Mouse (Mus musculus) forebrain, embryonic 10.5 days (tissue): ENCODE results near the gene Sergef. TPM values are rescaled to one million over a fixed set of nuclear protein-coding genes. Genes with fewer than 3 reads are reported as not detected.

Source experiments
- DNase-seq: peaks from one replicate; pipeline ENCODE4 v3.0.0-alpha.2; 2017; ENCODE audit warnings: low spot score; ENCODE audit errors: extremely low spot score
- H3K27ac ChIP-seq: fragments of 300-500 bp; sonication (generic); 2 replicates; pipeline ENCODE4 v1.5.1; 2016; ENCODE audit warnings: mild to moderate bottlenecking
- H3K27me3 ChIP-seq: fragments of 300-500 bp; sonication (generic); 2 replicates; pipeline ENCODE4 v1.6.1; 2016; ENCODE audit warnings: mild to moderate bottlenecking; ENCODE audit not compliant: poor library complexity, severe bottlenecking
- H3K36me3 ChIP-seq: fragments of 300-500 bp; sonication (generic); replicated peaks from 2 replicates; pipeline ENCODE4 v1.6.1; 2016; ENCODE audit warnings: mild to moderate bottlenecking, moderate library complexity
- H3K4me1 ChIP-seq: fragments of 300-500 bp; sonication (generic); 2 replicates; pipeline ENCODE4 v1.6.1; 2016
- H3K4me3 ChIP-seq: fragments of 300-500 bp; sonication (generic); 2 replicates; pipeline ENCODE4 v1.5.1; 2016; ENCODE audit warnings: mild to moderate bottlenecking, moderate library complexity
- H3K9me3 ChIP-seq: fragments of 300-500 bp; sonication (generic); 2 replicates; pipeline ENCODE4 v1.6.1; 2016; ENCODE audit warnings: mild to moderate bottlenecking, moderate library complexity
- WGBS: fragments of 180-500 bp; shearing (Covaris S2); methylation state at CpG from one replicate; pipeline ENCODE4 v1.1.7; 2016; 5-methylcytosine and 5-hydroxymethylcytosine counted together
- polyA plus RNA-seq: library from polyadenylated mRNA; unstranded; fragments of >200 nt; fragmentation: Nextera tagmentation; extraction: Ambion mirVana; gene quantifications from 2 replicates; pipeline ENCODE4 v1.2.1, GENCODE M21; 2016

Sergef gene
- polyA plus RNA-seq, 1 experiment from 2014 or later = 16.7 TPM

DNA sequence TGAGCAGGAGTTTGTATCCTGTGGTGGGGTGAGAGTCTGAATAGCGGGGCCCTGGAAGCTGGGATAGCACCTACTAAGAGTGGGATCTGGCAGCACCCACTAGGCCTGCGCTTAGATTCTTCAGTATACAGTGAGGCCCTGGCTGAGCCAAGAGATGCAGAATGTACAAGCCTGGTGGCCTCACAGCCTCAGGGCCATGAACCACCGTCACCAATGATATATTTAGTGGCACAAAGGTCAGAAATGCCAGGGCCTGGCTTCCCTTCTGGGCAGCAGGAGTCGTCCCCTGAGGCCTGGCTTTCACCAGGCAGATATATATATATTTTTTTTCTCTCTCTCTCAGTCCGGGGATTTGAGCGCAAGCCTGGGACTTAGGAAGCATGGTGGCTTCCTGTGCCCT, 228.9 kb downstream of the Sergef start:
- no peaks in the 10 kb centered on the region for H3K36me3 ChIP-seq
- no peaks in the 10 kb centered on the region for H3K9me3 ChIP-seq
- 95% methylated on average over 6 of the region's 6 CpGs for WGBS

DNA sequence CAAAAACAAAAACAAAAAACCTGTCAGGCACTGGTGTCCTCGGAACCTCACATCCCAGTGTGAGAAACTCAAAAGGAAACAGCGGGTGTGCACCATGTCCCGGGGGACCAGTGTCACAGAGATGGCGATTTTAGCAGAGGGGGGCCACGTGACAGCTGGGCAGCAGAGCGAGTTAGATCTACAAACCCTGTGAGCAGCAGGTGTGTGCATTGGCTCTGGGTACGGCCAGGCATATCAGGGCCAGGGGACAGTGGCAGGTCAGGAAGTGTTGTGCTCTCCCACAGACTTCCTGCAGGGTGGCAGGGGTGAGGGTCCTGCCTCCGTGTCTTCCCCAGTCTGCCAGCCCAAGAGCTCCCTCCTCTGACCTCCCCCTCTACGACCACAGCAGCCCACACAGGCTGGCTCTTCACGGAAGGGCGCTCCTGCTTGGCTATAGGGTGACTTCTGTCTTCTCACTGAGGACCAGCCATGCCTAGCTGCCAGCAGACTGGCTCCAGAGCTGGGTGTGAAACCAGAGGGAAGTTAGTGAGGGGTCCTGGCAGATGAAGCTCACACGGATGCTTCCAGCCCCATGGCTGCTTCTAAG, 230.3 kb downstream of the Sergef start:
- 47% methylated on average over 12 of the region's 12 CpGs for WGBS
- Histone ChIP-seq H3K4me1 (no peaks in the 10 kb centered on the region), H3K27ac (no peak overlapping the region), H3K36me3 (no peaks in the 10 kb centered on the region), H3K27me3 (peaks cover 7% of the 10 kb centered on the region), H3K9me3 (no peaks in the 10 kb centered on the region), H3K4me3 (no peak overlapping the region)
- no peak for DNase-seq

More for the DNA sequence above, 228.9 kb downstream of the Sergef start:
- H3K27ac ChIP-seq = no peak overlapping the region
- DNase-seq = no peak
- no peaks in the 10 kb centered on the region for H3K4me1 ChIP-seq
- no peak overlapping the region for H3K4me3 ChIP-seq
- no peaks in the 10 kb centered on the region for H3K27me3 ChIP-seq

DNA sequence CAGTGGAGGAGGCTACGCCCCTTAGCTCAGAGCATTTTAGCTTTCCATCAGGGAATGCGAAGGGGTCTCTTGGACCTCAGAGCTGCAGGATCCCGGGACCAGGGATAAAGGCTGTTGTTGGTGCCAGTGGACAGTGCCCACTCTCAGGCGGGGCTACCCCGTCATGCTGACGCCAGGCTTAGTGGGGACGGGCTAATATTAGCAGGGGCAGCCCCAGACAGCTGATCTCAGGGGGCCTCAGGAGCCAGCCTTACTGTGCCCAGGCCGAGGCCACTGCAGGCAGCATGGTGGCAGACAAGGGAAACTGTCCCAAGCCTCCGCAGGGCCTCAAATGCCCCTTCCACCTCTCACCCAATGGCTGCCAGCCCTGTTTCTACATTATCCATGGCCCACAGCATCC, 231.0 kb downstream of the Sergef start:
- Histone ChIP-seq H3K27me3 (peaks cover 7% of the 10 kb centered on the region), H3K9me3 (no peaks in the 10 kb centered on the region), H3K4me3 (no peak overlapping the region), H3K36me3 (no peaks in the 10 kb centered on the region), H3K4me1 (no peaks in the 10 kb centered on the region), H3K27ac (no peak overlapping the region)
- WGBS = 83% methylated on average over 9 of the region's 9 CpGs
- DNase-seq = no peak

DNA sequence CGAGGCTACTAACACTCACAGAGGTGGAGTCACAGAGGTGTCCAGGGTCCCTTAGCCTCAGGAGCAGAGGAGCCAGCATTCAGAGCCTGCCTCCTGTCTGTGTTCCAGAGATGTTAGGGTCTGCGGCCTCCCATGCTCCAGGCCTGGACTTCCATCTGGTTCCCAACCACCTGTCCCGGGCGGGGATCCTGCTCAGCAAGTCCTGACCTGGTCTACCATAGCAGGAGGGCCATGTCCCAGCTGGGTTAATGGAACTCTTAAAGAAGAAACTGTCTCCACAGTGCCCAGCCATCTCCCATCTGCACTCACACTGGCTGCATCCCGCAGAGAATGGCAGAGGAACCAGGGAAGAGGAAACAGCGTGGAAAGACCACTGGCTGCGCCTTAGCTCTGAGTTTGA, 234.9 kb downstream of the Sergef start:
- H3K9me3 ChIP-seq = no peaks in the 10 kb centered on the region
- no peaks in the 10 kb centered on the region for H3K36me3 ChIP-seq
- peaks cover 24% of the 10 kb centered on the region for H3K27me3 ChIP-seq
- 87% methylated on average over 7 of the region's 7 CpGs for WGBS
- H3K4me3 ChIP-seq = no peak overlapping the region
- H3K27ac ChIP-seq = no peak overlapping the region
- no peak for DNase-seq
- no peaks in the 10 kb centered on the region for H3K4me1 ChIP-seq

- DNase-seq = no peak
- H3K4me1 ChIP-seq = no peaks in the 10 kb centered on the region
- 86% methylated on average over 15 of the region's 15 CpGs for WGBS
- H3K27me3 ChIP-seq = peaks cover 33% of the 10 kb centered on the region
- no peaks in the 10 kb centered on the region for H3K9me3 ChIP-seq
- no peak overlapping the region for H3K27ac ChIP-seq
- no peak overlapping the region for H3K4me3 ChIP-seq
- H3K36me3 ChIP-seq = no peaks in the 10 kb centered on the region
Observed at GRCm38 (mm10) chr7:46403616-46404485, 235.8 kb downstream of the Sergef start.

DNA sequence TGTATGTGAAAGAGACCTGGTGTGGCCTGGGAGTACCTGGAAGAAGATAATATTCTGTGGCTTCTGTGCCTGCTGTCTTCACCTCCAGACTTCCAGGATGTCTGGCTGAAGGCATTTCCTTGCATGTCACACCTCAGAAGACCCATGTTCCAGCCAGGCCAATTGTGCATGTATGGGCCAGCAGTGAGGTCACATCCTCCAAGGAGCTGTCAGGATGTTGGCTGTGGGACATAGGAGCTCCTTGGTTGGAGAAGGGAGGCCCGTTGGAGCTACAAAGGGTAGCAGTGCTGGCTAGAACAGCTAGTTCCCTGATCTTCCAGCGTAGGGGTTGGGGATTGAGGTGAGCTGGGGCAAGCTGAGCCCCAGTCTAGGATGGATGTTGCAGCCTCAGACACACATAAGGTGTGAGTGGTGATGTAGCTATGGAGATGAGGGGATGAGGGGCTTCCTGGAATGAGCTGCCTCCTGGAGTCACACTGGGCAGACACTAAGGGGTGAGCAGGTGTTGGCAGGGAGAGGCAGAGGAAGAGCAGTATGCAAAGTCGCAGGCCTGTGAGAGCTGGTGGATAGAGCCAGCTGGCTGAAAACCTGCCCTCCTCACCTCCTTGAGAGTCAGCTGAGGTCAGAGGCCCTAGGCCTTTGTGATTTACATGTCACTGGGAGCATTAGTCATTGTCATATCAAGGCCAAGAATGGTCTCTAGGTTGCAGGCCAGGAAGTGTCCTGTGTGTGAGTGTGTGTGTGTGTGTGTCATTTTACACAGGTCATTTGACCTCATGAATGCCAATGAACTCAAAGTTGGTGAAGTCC, 238.0 kb downstream of the Sergef start:
- no peaks in the 10 kb centered on the region for H3K36me3 ChIP-seq
- H3K4me3 ChIP-seq = no peak overlapping the region
- no peak overlapping the region for H3K27ac ChIP-seq
- H3K27me3 ChIP-seq = peaks cover 56% of the 10 kb centered on the region
- H3K4me1 ChIP-seq = peaks cover 15% of the 10 kb centered on the region
- no peaks in the 10 kb centered on the region for H3K9me3 ChIP-seq
- 73% methylated on average over 3 of the region's 3 CpGs for WGBS
- DNase-seq = no peak

- Histone ChIP-seq H3K27me3 (peaks cover 68% of the 10 kb centered on the region), H3K27ac (no peak overlapping the region), H3K4me1 (peaks cover 25% of the 10 kb centered on the region), H3K36me3 (no peaks in the 10 kb centered on the region), H3K4me3 (no peak overlapping the region), H3K9me3 (no peaks in the 10 kb centered on the region)
- no peak for DNase-seq
- 59% methylated on average over 8 of the region's 8 CpGs for WGBS
Observed at GRCm38 (mm10) chr7:46400346-46400745, 239.3 kb downstream of the Sergef start.

GRCm38 (mm10) chr7:46399676-46400075, 239.9 kb downstream of the Sergef start:
- H3K27ac ChIP-seq = no peak overlapping the region
- H3K9me3 ChIP-seq = no peaks in the 10 kb centered on the region
- DNase-seq = no peak
- 91% methylated on average over 1 of the region's 1 CpGs for WGBS
- no peaks in the 10 kb centered on the region for H3K36me3 ChIP-seq
- H3K4me1 ChIP-seq = peaks cover 25% of the 10 kb centered on the region
- H3K4me3 ChIP-seq = no peak overlapping the region
- peaks cover 69% of the 10 kb centered on the region for H3K27me3 ChIP-seq

DNA sequence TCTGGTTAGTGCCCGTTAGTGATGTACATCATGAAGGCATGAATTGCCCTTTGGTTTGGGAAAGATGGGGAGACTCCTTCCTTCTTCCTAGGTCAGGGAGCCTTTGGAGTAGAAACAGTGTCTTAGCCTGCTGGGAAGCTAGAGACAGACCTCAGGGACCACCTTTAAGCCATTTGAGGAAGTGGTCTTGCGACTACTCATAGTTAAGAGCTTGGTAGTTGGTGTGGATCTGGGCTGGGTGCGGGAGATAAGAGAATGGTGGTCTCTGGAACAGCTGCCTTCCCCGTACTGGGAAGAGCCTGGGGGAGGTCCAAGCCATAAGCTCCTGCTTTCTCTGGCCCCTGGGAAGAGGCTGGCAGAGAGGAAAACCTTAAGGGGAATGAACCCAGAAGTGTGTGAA, 241.0 kb downstream of the Sergef start:
- Histone ChIP-seq H3K9me3 (no peaks in the 10 kb centered on the region), H3K4me3 (no peak overlapping the region), H3K36me3 (no peaks in the 10 kb centered on the region), H3K27ac (no peak overlapping the region), H3K4me1 (peaks cover 25% of the 10 kb centered on the region), H3K27me3 (peaks cover 79% of the 10 kb centered on the region)
- WGBS = 73% methylated on average over 4 of the region's 4 CpGs
- no peak for DNase-seq

- peaks cover 86% of the 10 kb centered on the region for H3K27me3 ChIP-seq
- no peak overlapping the region for H3K27ac ChIP-seq
- no peak for DNase-seq
- H3K9me3 ChIP-seq = no peaks in the 10 kb centered on the region
- WGBS = 14% methylated on average over 70 of the region's 70 CpGs
- H3K4me3 ChIP-seq = peak overlapping the region; percentile 66
- no peaks in the 10 kb centered on the region for H3K36me3 ChIP-seq
- H3K4me1 ChIP-seq = peaks cover 25% of the 10 kb centered on the region
Observed at GRCm38 (mm10) chr7:46397732-46398333, 241.8 kb downstream of the Sergef start.

GRCm38 (mm10) chr7:46396928-46397731, 242.5 kb downstream of the Sergef start:
- no peak for DNase-seq
- H3K36me3 ChIP-seq = no peaks in the 10 kb centered on the region
- H3K27ac ChIP-seq = peak overlapping the region; percentile 77
- WGBS = 3% methylated on average over 64 of the region's 64 CpGs
- peaks cover 88% of the 10 kb centered on the region for H3K27me3 ChIP-seq
- peaks cover 25% of the 10 kb centered on the region for H3K4me1 ChIP-seq
- peak overlapping the region; percentile 66 for H3K4me3 ChIP-seq
- no peaks in the 10 kb centered on the region for H3K9me3 ChIP-seq
